Mouse (Mus musculus) hindbrain, embryonic 10.5 days (tissue): Measurements from ENCODE around the gene Ankrd65. TPM values are rescaled to one million over a fixed set of nuclear protein-coding genes. Genes with fewer than 3 reads are reported as not detected.
"Not testable (repeated sequence)": the region's sequence is repeated elsewhere in the genome, so short reads cannot be mapped to it uniquely, and the experiment has no call there.

Source experiments
- DNase-seq: peaks from one replicate; pipeline ENCODE4 v3.0.0-alpha.2; 2017; ENCODE audit warnings: low spot score
- H3K27ac ChIP-seq: fragments of 300-500 bp; sonication (generic); 2 replicates; pipeline ENCODE4 v1.5.1; 2016; ENCODE audit warnings: mild to moderate bottlenecking, moderate library complexity
- H3K27me3 ChIP-seq: fragments of 300-500 bp; sonication (generic); 2 replicates; pipeline ENCODE4 v1.6.1; 2016; ENCODE audit warnings: mild to moderate bottlenecking; ENCODE audit not compliant: poor library complexity, insufficient read depth, severe bottlenecking
- H3K36me3 ChIP-seq: fragments of 300-500 bp; sonication (generic); 2 replicates; pipeline ENCODE4 v1.6.1; 2016; ENCODE audit warnings: mild to moderate bottlenecking, moderate library complexity
- H3K4me1 ChIP-seq: fragments of 300-500 bp; sonication (generic); replicated peaks from 2 replicates; pipeline ENCODE4 v1.6.1; 2016; ENCODE audit warnings: mild to moderate bottlenecking
- H3K4me3 ChIP-seq: fragments of 300-500 bp; sonication (generic); 2 replicates; pipeline ENCODE4 v1.5.1; 2016; ENCODE audit warnings: mild to moderate bottlenecking, moderate library complexity
- H3K9me3 ChIP-seq: fragments of 300-500 bp; sonication (generic); 2 replicates; pipeline ENCODE4 v1.6.1; 2016; ENCODE audit warnings: mild to moderate bottlenecking, moderate library complexity
- WGBS: fragments of 180-500 bp; shearing (Covaris S2); methylation state at CpG from one replicate; pipeline ENCODE4 v1.1.7; 2016; 5-methylcytosine and 5-hydroxymethylcytosine counted together
- polyA plus RNA-seq: library from polyadenylated mRNA; unstranded; fragments of >200 nt; fragmentation: Nextera tagmentation; extraction: Ambion mirVana; gene quantifications from 2 replicates; pipeline ENCODE4 v1.2.1, GENCODE M21; 2016

The Ankrd65 gene
- polyA plus RNA-seq, 1 experiment from 2014 or later: 0.18 TPM

GRCm38 (mm10) chr4:155779498-155779897 lies 10.7 kb upstream of the Ankrd65 start:
- H3K9me3 ChIP-seq: no peaks in the 10 kb centered on the region
- peaks cover 68% of the 10 kb centered on the region for H3K4me1 ChIP-seq
- H3K27ac ChIP-seq: no peak overlapping the region
- no peak for DNase-seq
- 76% methylated on average over 4 of the region's 4 CpGs for WGBS
- no peaks in the 10 kb centered on the region for H3K36me3 ChIP-seq
- peaks cover 24% of the 10 kb centered on the region for H3K27me3 ChIP-seq
- no peak overlapping the region for H3K4me3 ChIP-seq

DNA sequence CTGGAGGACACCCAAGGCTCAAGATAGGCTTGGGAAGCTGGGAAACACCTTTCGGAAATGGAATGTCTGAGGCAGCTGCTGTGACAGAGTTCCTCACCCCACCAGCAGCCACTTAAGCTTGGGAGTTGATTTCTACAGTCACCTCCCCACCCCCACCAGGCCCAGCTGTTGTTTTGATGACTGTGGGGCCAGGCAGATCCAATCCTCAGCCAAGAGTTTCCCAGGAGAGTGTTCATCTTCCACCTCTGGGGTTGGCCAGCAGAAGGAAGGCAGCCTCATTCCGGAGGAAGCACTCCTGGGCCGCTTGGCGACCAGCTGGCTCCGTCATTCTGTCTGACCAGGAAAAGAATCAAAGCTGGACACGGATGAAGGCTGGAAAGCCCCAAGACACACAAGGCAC lies 9.3 kb upstream of the Ankrd65 start:
- H3K27ac ChIP-seq: peak overlapping the region; percentile 25; the same call in 1 of the 2 replicates
- no peaks in the 10 kb centered on the region for H3K36me3 ChIP-seq
- 32% methylated on average over 6 of the region's 6 CpGs for WGBS
- DNase-seq: peak; percentile 56
- no peak overlapping the region for H3K4me3 ChIP-seq
- peaks cover 20% of the 10 kb centered on the region; the same call in 1 of the 2 replicates for H3K27me3 ChIP-seq
- peaks cover 66% of the 10 kb centered on the region for H3K4me1 ChIP-seq
- H3K9me3 ChIP-seq: no peaks in the 10 kb centered on the region

GRCm38 (mm10) chr4:155783486-155784080 lies 6.7 kb upstream of the Ankrd65 start:
- H3K4me3 ChIP-seq: peak overlapping the region; percentile 70
- WGBS: 43% methylated on average over 16 of the region's 16 CpGs
- peak overlapping the region; percentile 91 for H3K27ac ChIP-seq
- H3K36me3 ChIP-seq: no peaks in the 10 kb centered on the region
- peaks cover 19% of the 10 kb centered on the region; the same call in 1 of the 2 replicates for H3K27me3 ChIP-seq
- no peak for DNase-seq
- H3K4me1 ChIP-seq: peaks cover 46% of the 10 kb centered on the region
- no peaks in the 10 kb centered on the region for H3K9me3 ChIP-seq

DNA sequence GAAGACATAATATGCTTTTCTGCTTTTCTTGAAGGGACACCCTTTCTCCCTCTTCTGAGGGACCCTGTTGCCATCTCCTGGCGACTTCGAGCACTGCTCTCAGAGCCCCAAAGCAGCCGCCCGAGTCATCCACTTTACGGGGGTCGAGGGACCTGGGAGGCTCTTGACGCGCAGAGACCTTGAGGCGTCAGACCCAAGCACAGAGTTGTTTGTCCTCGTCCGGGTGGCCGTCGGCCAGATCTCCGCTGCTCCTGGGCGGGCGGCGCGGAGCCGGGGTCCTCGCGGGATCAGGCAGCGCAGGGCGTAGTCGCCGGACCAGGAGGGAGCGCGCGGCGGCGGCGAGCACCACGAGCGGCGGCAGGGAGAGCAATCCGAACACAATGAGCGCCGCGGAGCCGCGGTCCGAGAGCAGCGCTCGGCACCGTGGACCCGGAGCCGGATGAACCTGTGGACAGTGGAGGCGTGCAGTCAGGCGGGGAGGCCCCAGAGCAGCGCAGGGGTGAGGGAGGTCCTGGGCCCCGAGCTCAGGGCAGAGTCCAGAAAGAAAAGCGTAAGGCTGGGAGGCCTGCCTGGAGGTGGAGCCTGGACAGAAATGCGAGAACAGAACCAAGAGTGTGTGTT lies 6.0 kb upstream of the Ankrd65 start:
- Histone ChIP-seq H3K4me3 (peak overlapping the region; percentile 70), H3K4me1 (peaks cover 43% of the 10 kb centered on the region), H3K27ac (peak overlapping the region; percentile 91), H3K9me3 (no peaks in the 10 kb centered on the region), H3K27me3 (peaks cover 15% of the 10 kb centered on the region; the same call in 1 of the 2 replicates), H3K36me3 (no peaks in the 10 kb centered on the region)
- WGBS: under 1% methylated on average over 52 of the region's 52 CpGs
- peak; percentile 88 for DNase-seq

DNA sequence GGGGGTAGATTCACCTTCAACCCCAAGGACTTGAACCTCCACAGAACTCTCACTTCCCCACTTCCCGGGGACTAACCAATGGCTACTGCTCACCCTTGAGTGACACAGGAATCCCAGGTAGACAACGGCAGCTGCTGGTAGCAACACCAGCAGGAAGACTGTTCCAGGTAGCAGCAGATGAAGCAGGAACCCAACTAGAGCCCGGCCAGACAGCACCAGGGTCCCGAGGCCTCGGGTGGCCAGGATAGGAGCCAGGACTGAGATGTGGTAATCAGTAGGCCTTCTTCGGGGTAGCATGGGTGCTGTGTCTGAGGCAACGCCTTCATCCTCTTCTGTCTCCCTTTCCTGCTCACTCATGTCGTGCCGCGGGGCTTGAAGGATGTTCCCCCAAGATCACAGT lies 5.0 kb upstream of the Ankrd65 start:
- peaks cover 12% of the 10 kb centered on the region; the same call in 1 of the 2 replicates for H3K27me3 ChIP-seq
- no peak for DNase-seq
- H3K27ac ChIP-seq: peak overlapping the region; percentile 91
- 0 out of 2 replicates have a peak overlapping the region, but pooled peaks have one; percentile 16 for H3K4me3 ChIP-seq
- H3K9me3 ChIP-seq: no peaks in the 10 kb centered on the region
- H3K36me3 ChIP-seq: no peaks in the 10 kb centered on the region
- 80% methylated on average over 10 of the region's 10 CpGs for WGBS
- H3K4me1 ChIP-seq: peaks cover 34% of the 10 kb centered on the region

DNA sequence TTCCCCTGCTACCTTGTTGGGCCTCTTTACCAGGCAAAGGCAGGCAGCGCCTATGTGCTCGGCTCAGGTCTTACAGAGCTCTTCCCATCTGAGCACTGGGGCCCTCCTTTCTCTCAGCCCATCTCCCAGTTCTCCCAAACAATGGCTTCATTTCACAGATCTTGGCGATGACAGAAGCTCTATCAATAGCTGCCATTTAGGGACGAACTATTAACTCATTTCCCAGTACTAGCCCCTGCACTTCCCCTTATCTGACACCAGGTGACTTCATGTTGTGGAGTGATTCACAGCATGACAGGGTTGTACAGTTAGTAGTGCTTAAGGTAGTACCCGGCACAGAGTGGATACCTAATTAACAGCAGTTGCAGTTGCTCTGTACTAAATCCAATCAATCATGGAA lies 4.4 kb upstream of the Ankrd65 start, which contains the start of gene Tmem88b:
Gene Tmem88b (minus strand): TSS at position 56 of the 400 bp plus-strand sequence.
- peaks cover 18% of the 10 kb centered on the region; the same call in 1 of the 2 replicates for H3K27me3 ChIP-seq
- peak within 1 kb of the TSS; percentile 91 for H3K27ac ChIP-seq
- no peak for DNase-seq
- H3K9me3 ChIP-seq: no peaks in the 10 kb centered on the region
- H3K4me3 ChIP-seq: peak within 1 kb of the TSS; percentile 70
- no peaks in the 10 kb centered on the region for H3K36me3 ChIP-seq
- peaks cover 28% of the 10 kb centered on the region for H3K4me1 ChIP-seq
- 69% methylated on average over 5 of the region's 5 CpGs for WGBS

DNA sequence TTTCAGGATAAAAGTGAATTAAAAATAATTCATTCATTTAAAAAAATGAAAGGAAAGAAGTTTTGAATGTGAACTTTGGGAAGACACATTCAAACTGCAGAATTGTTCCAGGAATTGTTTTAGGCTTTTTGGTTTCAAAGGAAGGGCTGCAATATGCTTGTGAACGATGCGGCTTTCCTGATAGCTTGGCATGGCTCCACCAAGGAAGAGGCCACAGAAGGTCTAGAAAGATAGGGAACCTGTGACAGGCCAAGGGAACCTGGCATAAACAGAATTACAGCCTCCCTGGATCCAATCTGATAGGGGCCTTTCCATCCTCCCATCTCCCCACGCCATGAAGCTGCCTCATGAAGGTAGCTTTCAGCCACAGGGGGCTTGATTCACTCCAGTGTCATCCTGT lies 1.9 kb upstream of the Ankrd65 start:
- DNase-seq: no peak
- peaks cover 33% of the 10 kb centered on the region for H3K27me3 ChIP-seq
- peaks cover 27% of the 10 kb centered on the region for H3K4me1 ChIP-seq
- H3K4me3 ChIP-seq: no peak overlapping the region
- H3K27ac ChIP-seq: no peak overlapping the region
- H3K9me3 ChIP-seq: no peaks in the 10 kb centered on the region
- WGBS: 80% methylated on average over 3 of the region's 3 CpGs
- no peaks in the 10 kb centered on the region for H3K36me3 ChIP-seq

DNA sequence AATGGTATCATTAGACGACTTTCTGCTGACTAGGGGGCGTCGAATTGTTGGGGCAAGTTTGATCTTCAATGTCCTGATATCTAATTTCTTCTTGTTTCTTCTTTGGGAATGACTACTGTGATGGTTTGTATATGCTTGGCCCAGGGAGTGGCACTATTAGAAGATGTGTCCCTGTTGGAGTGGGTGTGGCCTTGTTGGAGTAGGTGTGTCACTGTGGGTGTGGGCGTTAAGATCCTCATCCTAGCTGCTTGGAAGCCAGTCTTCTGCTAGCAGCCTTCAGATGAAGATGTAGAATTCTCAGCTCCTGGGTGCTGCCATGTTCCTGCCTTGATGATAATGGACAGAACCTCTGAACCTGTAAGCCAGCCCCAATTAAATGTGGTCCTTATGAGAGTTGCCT lies 1.4 kb upstream of the Ankrd65 start:
- not testable (repeated sequence) for H3K9me3 ChIP-seq, H3K27ac ChIP-seq, DNase-seq, H3K36me3 ChIP-seq, H3K4me3 ChIP-seq
- H3K4me1 ChIP-seq: peaks cover 21% of the 10 kb centered on the region
- 82% methylated on average over 4 of the region's 4 CpGs for WGBS
- peaks cover 33% of the 10 kb centered on the region for H3K27me3 ChIP-seq

DNA sequence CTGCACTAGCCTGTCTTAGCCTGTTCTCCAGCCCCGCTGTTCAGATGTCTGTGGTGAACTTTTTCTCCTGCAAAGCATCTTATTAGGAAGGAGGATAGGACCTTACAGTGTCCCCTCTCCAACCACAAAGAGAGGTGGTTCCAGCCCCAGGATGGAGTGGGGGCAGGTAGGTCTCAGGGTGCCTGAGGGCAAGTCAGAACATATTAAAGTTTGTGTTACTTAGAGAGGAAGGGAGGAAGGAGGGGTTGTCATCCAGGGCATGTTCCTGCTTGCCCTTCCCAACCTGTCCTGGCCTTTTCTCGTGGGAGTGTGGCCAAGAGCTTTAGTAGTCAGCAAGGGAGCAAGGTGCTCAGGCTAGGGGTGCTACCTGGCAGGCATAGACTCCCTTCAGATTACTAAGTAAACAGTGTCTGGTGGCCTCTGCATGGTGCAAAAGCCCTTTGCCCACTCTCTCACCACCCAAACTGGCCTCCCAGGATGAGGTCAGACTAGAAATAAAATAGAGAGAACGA lies 467 bp downstream of the Ankrd65 start:
- no peaks in the 10 kb centered on the region for H3K36me3 ChIP-seq
- H3K4me1 ChIP-seq: 0 out of 2 replicates have a peak, but pooled peaks cover 4% of the 10 kb centered on the region
- peaks cover 26% of the 10 kb centered on the region for H3K27me3 ChIP-seq
- no peak for DNase-seq
- 80% methylated on average over 3 of the region's 3 CpGs for WGBS
- no peak overlapping the region for H3K27ac ChIP-seq
- H3K4me3 ChIP-seq: no peak overlapping the region
- H3K9me3 ChIP-seq: no peaks in the 10 kb centered on the region

- H3K27ac ChIP-seq: no peak overlapping the region
These were observed 1.1 kb downstream of the Ankrd65 start for GRCm38 (mm10) chr4:155791240-155791933.

GRCm38 (mm10) chr4:155793730-155794129 lies 3.5 kb downstream of the Ankrd65 start:
- DNase-seq: no peak
- H3K9me3 ChIP-seq: no peaks in the 10 kb centered on the region
- 85% methylated on average over 2 of the region's 2 CpGs for WGBS

More at GRCm38 (mm10) chr4:155791240-155791933, 1.1 kb downstream of the Ankrd65 start:
- WGBS: 73% methylated on average over 24 of the region's 24 CpGs
- no peak for DNase-seq
- Histone ChIP-seq H3K4me3 (no peak overlapping the region), H3K36me3 (no peaks in the 10 kb centered on the region), H3K27me3 (peaks cover 23% of the 10 kb centered on the region), H3K4me1 (0 out of 2 replicates have a peak, but pooled peaks cover 3% of the 10 kb centered on the region), H3K9me3 (no peaks in the 10 kb centered on the region)

GRCm38 (mm10) chr4:155802075-155802474 lies 11.8 kb downstream of the Ankrd65 start:
- Histone ChIP-seq H3K4me1 (peaks cover 23% of the 10 kb centered on the region), H3K36me3 (peaks cover 24% of the 10 kb centered on the region), H3K9me3 (no peaks in the 10 kb centered on the region), H3K27me3 (no peaks in the 10 kb centered on the region), H3K4me3 (no peak overlapping the region), H3K27ac (no peak overlapping the region)
- DNase-seq: no peak
- WGBS: 100% methylated on average over 1 of the region's 1 CpGs

More at GRCm38 (mm10) chr4:155793730-155794129, 3.5 kb downstream of the Ankrd65 start:
- Histone ChIP-seq H3K27ac (no peak overlapping the region), H3K4me1 (0 out of 2 replicates have a peak, but pooled peaks cover 3% of the 10 kb centered on the region), H3K36me3 (no peaks in the 10 kb centered on the region), H3K27me3 (peaks cover 23% of the 10 kb centered on the region), H3K4me3 (no peak overlapping the region)
